Mouse (Mus musculus) CH12.LX (cell line): Measurements from ENCODE around the gene Tm9sf3.

ENCODE experiments used
- CHD1 ChIP-seq: IDR thresholded peaks from 2 replicates; pipeline ENCODE4 v1.6.1; 2012; ENCODE audit warnings: low read depth, low read length, improper control_type of control experiment, inconsistent platforms
- CHD2 ChIP-seq: IDR thresholded peaks from 2 replicates; pipeline ENCODE4 v1.6.1; 2011; ENCODE audit warnings: low read length, improper control_type of control experiment
- CTCF ChIP-seq, 2 experiments: IDR thresholded peaks in 1 of 2; conservative IDR thresholded peaks in 1 of 2; 2 replicates each; pipeline ENCODE4 v1.5.1; 2011 to 2012; ENCODE audit warnings: low read depth in 2 of 2, low read length in 2 of 2, improper control_type of control experiment in 1 of 2, inconsistent platforms in 1 of 2, mild to moderate bottlenecking in 1 of 2, moderate library complexity in 1 of 2
- ELF1 ChIP-seq: IDR thresholded peaks from 2 replicates; pipeline ENCODE4 v1.6.1; 2014; ENCODE audit warnings: low read depth, mild to moderate bottlenecking, inconsistent platforms, low read length, improper control_type of control experiment
- ETS1 ChIP-seq: conservative IDR thresholded peaks from 2 replicates; pipeline ENCODE4 v1.6.1; 2012; ENCODE audit warnings: low read depth, mild to moderate bottlenecking, inconsistent platforms, low read length, improper control_type of control experiment, moderate library complexity
- GABPA ChIP-seq: IDR thresholded peaks from 2 replicates; pipeline ENCODE4 v1.6.1; 2012; ENCODE audit warnings: low read depth, low read length, improper control_type of control experiment, inconsistent platforms; ENCODE audit not compliant: insufficient replicate concordance
- HCFC1 ChIP-seq: IDR thresholded peaks from 2 replicates; pipeline ENCODE4 v1.6.1; 2012; ENCODE audit warnings: low read depth, mild to moderate bottlenecking, inconsistent platforms, low read length, improper control_type of control experiment
- MAFK ChIP-seq: IDR thresholded peaks from 2 replicates; pipeline ENCODE4 v1.6.1; 2011; ENCODE audit warnings: low read length, improper control_type of control experiment; ENCODE audit not compliant: insufficient replicate concordance
- NELFE ChIP-seq: IDR thresholded peaks from 2 replicates; pipeline ENCODE4 v1.6.1; 2011; ENCODE audit warnings: low read depth, low read length, improper control_type of control experiment
- POLR2A ChIP-seq: IDR thresholded peaks from 2 replicates; pipeline ENCODE4 v1.6.1; 2011; ENCODE audit warnings: low read depth, mild to moderate bottlenecking, improper control_type of control experiment, low read length
- RAD21 ChIP-seq: IDR thresholded peaks from 2 replicates; pipeline ENCODE4 v1.6.1; 2011; ENCODE audit warnings: low read depth, mild to moderate bottlenecking, low read length, improper control_type of control experiment, moderate library complexity
- SMC3 ChIP-seq: IDR thresholded peaks from 2 replicates; pipeline ENCODE4 v1.6.1; 2011; ENCODE audit warnings: low read depth, low read length, improper control_type of control experiment
- ZC3H11A ChIP-seq: IDR thresholded peaks from 2 replicates; pipeline ENCODE4 v1.6.1; 2012; ENCODE audit warnings: low read depth, mild to moderate bottlenecking, inconsistent platforms, low read length, improper control_type of control experiment
- ZKSCAN1 ChIP-seq: IDR thresholded peaks from 2 replicates; pipeline ENCODE4 v1.6.1; 2012; ENCODE audit warnings: low read depth, inconsistent platforms, low read length, improper control_type of control experiment, borderline replicate concordance

GRCm38 (mm10) chr19:41270151-41270727 is 6.4 kb upstream of the Tm9sf3 start:
- TF ChIP-seq ZKSCAN1: no peak
- no peak for TF ChIP-seq GABPA
- no peak for TF ChIP-seq ETS1
- no peak for TF ChIP-seq POLR2A
- TF ChIP-seq SMC3: no peak
- no peak for TF ChIP-seq ZC3H11A
- no peak for TF ChIP-seq HCFC1
- TF ChIP-seq CHD2: no peak
- no peak for TF ChIP-seq MAFK
- no peak for TF ChIP-seq CHD1
- no peak for TF ChIP-seq CTCF (conservative IDR thresholded peaks at IDR 0.05 in 1 of 2, IDR thresholded peaks at IDR 0.05 in 1 of 2; ENCODE audit: low read depth in 2 of 2, low read length in 2 of 2)
- TF ChIP-seq ELF1: no peak
- no peak for TF ChIP-seq NELFE
- no peak for TF ChIP-seq RAD21
